Comparison of ENCODE assay signal across 9 mouse cellular contexts in the genomic region with DNA sequence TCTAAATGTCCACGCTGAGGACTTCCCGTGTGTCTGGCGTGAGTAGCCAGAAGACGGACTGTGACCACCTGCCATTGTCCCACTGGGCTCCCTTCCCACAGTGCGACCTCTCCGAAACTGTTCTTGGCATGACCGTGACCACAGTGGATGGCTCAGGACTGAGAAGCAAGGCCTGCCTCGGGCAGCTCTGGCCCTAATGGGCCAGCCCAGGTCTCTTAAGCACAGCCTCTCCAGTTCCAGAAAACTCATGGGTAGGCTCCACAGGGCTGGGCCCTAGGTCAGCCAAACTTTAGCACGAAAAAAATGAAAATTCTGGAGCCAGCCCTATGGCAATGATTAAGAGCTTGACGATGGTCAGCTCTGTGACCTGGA. TPM values are rescaled to one million over a fixed set of nuclear protein-coding genes. Genes with fewer than 3 reads are reported as not detected.
DNase-seq lines count a peak whose midpoint lies in the region; ATAC-seq and TF ChIP-seq lines count a peak whose summit lies in the region.
"Had no signal": no experiment of that assay in that cellular context is flagged by ENCODE, and none has a peak within 500 bp of the region (broad histone marks: within the 10 kb centered on the region; RNA-seq: fewer than 3 reads in every experiment).

No protein-coding gene starts in this region.

- intact Hi-C loops in gastrocnemius, postnatal 14 days (cut with DNase I; ENCODE audit: low total_unique reads): no loop called here
- intact Hi-C loops in gastrocnemius, postnatal 36 days (cut with DNase I): loop anchor here (2.0 kb wide), 1 partner anchor 41 kb away; no protein-coding TSS in a partner anchor

- H3K4me3 ChIP-seq in CH12.LX (replicated peaks in 1 of 3; ENCODE audit: low read depth in 2 of 3, low read length in 2 of 3, poor library complexity in 1 of 3): peak overlapping the region; percentile 19 to 79 (median 36)
- peak overlapping the region; percentile 67 for H3K4me3 ChIP-seq in forebrain, embryonic 11.5 days (ENCODE audit: low read depth, low read length)
- H3K4me3 ChIP-seq in limb, embryonic 15.5 days: peak overlapping the region; percentile 73
- peak overlapping the region; percentile 77 for H3K4me3 ChIP-seq in stomach, embryonic 14.5 days (ENCODE audit: low read depth, low read length)

- in situ Hi-C loops in CH12.LX (cut with MboI; ENCODE audit: low pct_ligation_motif_present, low pct_unique_long_range_greater_than_20kb, low sequenced_read_pairs): no loop called here

- TF ChIP-seq POLR2A in CH12.LX (IDR thresholded peaks at IDR 0.05; ENCODE audit: low read depth, low read length): no peak

- no peak for TF ChIP-seq EP300 in CH12.LX (IDR thresholded peaks at IDR 0.05; ENCODE audit: low read length)

- H3K36me3 ChIP-seq in CH12.LX (replicated peaks in 1 of 2; ENCODE audit: control insufficient read depth in 1 of 2, insufficient read depth in 1 of 2, low read length in 1 of 2): no peaks in the 10 kb centered on the region
- no peaks in the 10 kb centered on the region for H3K36me3 ChIP-seq in forebrain, embryonic 11.5 days (ENCODE audit: control insufficient read depth, insufficient read depth, low read length)
- no peaks in the 10 kb centered on the region for H3K36me3 ChIP-seq in limb, embryonic 15.5 days
- no peaks in the 10 kb centered on the region for H3K36me3 ChIP-seq in stomach, embryonic 14.5 days (ENCODE audit: control insufficient read depth, insufficient read depth, low read length)

- peak; percentile 14 for DNase-seq in gastrocnemius, postnatal 14 days
- no peak for DNase-seq in gastrocnemius, postnatal 36 days
- no peak for DNase-seq in CH12.LX (ENCODE audit: extremely low read depth)
- DNase-seq in forebrain, embryonic 11.5 days (ENCODE audit: low spot score): peak; percentile 55
- no peak for DNase-seq in cerebellum, adult 8-10 months
- DNase-seq in adrenal gland, postnatal 4 days (ENCODE audit: low spot score in 2 of 2): no peak

- no peaks in the 10 kb centered on the region for H3K9me3 ChIP-seq in CH12.LX (replicated peaks; ENCODE audit: low read length)
- no peaks in the 10 kb centered on the region for H3K9me3 ChIP-seq in forebrain, embryonic 11.5 days (ENCODE audit: control insufficient read depth, low read length)
- H3K9me3 ChIP-seq in limb, embryonic 15.5 days: no peaks in the 10 kb centered on the region
- no peaks in the 10 kb centered on the region for H3K9me3 ChIP-seq in stomach, embryonic 14.5 days (ENCODE audit: control insufficient read depth, low read depth, low read length)

- peaks cover 10 to 33% of the 10 kb centered on the region in 2 experiments for H3K4me1 ChIP-seq in CH12.LX (ENCODE audit: control insufficient read depth in 1 of 2, insufficient read depth in 2 of 2)
- H3K4me1 ChIP-seq in forebrain, embryonic 11.5 days (replicated peaks; ENCODE audit: control insufficient read depth, insufficient read depth, low read length): peaks cover 9% of the 10 kb centered on the region; the same call in 1 of the 2 replicates
- H3K4me1 ChIP-seq in limb, embryonic 15.5 days: peaks cover 15% of the 10 kb centered on the region
- peaks cover 12% of the 10 kb centered on the region for H3K4me1 ChIP-seq in stomach, embryonic 14.5 days (ENCODE audit: control insufficient read depth, insufficient read depth, low read length)

- peak overlapping the region; percentile 46 for H3K9ac ChIP-seq in CH12.LX (ENCODE audit: insufficient read depth, low read depth)
- H3K9ac ChIP-seq in forebrain, embryonic 11.5 days (ENCODE audit: low read length): peak overlapping the region; percentile 69
- peak overlapping the region; percentile 71; the same call in 1 of the 2 replicates for H3K9ac ChIP-seq in limb, embryonic 15.5 days
- H3K9ac ChIP-seq in stomach, embryonic 14.5 days (replicated peaks; ENCODE audit: low read depth, low read length): peak overlapping the region; percentile 37

- no peaks in the 10 kb centered on the region for H3K27me3 ChIP-seq in CH12.LX (replicated peaks)
- no peaks in the 10 kb centered on the region for H3K27me3 ChIP-seq in forebrain, embryonic 11.5 days (ENCODE audit: control insufficient read depth, insufficient read depth, low read length)
- H3K27me3 ChIP-seq in limb, embryonic 15.5 days: no peaks in the 10 kb centered on the region
- no peaks in the 10 kb centered on the region for H3K27me3 ChIP-seq in stomach, embryonic 14.5 days (ENCODE audit: control insufficient read depth, insufficient read depth, low read length)

- dilution Hi-C loops in CH12.LX (cut with MboI; ENCODE audit: extremely low pct_ligation_motif_present, extremely low pct_unique_long_range_greater_than_20kb, low sequenced_read_pairs): no loop called here

- 57% methylated on average over 10 of the region's 10 CpGs for WGBS in forebrain, embryonic 11.5 days
- 46% methylated on average over 10 of the region's 10 CpGs for WGBS in limb, embryonic 15.5 days
- 52% methylated on average over 10 of the region's 10 CpGs for WGBS in stomach, embryonic 14.5 days

- TF ChIP-seq RAD21 in CH12.LX (IDR thresholded peaks at IDR 0.05; ENCODE audit: low read depth, low read length): no peak

- H3K4me2 ChIP-seq in CH12.LX (ENCODE audit: insufficient read depth, low read depth, poor library complexity, severe bottlenecking): peak overlapping the region; percentile 54
- peak overlapping the region; percentile 99 for H3K4me2 ChIP-seq in forebrain, embryonic 11.5 days (ENCODE audit: low read depth, low read length, severe bottlenecking)
- peak overlapping the region; percentile 88 for H3K4me2 ChIP-seq in limb, embryonic 15.5 days
- peak overlapping the region; percentile 95 for H3K4me2 ChIP-seq in stomach, embryonic 14.5 days (replicated peaks; ENCODE audit: low read depth, low read length)

- no peak for TF ChIP-seq CTCF in CH12.LX (conservative IDR thresholded peaks at IDR 0.05 in 1 of 2, IDR thresholded peaks at IDR 0.05 in 1 of 2; ENCODE audit: low read depth in 2 of 2, low read length in 2 of 2)

- peak; percentile 79 for ATAC-seq in forebrain, embryonic 11.5 days (replicated peaks; ENCODE audit: low FRiP score)
- peak; percentile 55 for ATAC-seq in limb, embryonic 15.5 days (ENCODE audit: insufficient number of reproducible peaks, low FRiP score, low TSS enrichment, low read depth)
- peak; percentile 80 for ATAC-seq in stomach, embryonic 14.5 days (ENCODE audit: insufficient number of reproducible peaks, insufficient read depth, low FRiP score, low read depth)

- H3K27ac ChIP-seq in CH12.LX (ENCODE audit: insufficient read depth, low read depth): no peak overlapping the region
- H3K27ac ChIP-seq in forebrain, embryonic 11.5 days (ENCODE audit: low read depth, low read length): no peak overlapping the region
- H3K27ac ChIP-seq in limb, embryonic 15.5 days: peak overlapping the region; percentile 80
- no peak overlapping the region for H3K27ac ChIP-seq in stomach, embryonic 14.5 days (ENCODE audit: low read length)

- no peaks in the 10 kb centered on the region for H3K79me2 ChIP-seq in CH12.LX (replicated peaks; ENCODE audit: control insufficient read depth, extremely low read depth, insufficient read depth, poor library complexity, severe bottlenecking)

TF ChIP-seq in CH12.LX, 34 proteins besides CTCF, POLR2A, EP300 and RAD21:
- TF ChIP-seq RCOR1 (conservative IDR thresholded peaks at IDR 0.05; ENCODE audit: low read depth, low read length) (no peak), CHD2 (IDR thresholded peaks at IDR 0.05; ENCODE audit: low read length) (no peak), PAX5 (IDR thresholded peaks at IDR 0.05; ENCODE audit: low read length) (no peak), NELFE (IDR thresholded peaks at IDR 0.05; ENCODE audit: low read depth, low read length) (no peak; the same call in 1 of the 2 replicates), KAT2A (IDR thresholded peaks at IDR 0.05; ENCODE audit: insufficient replicate concordance, low read length) (no peak), IRF4 (IDR thresholded peaks at IDR 0.05; ENCODE audit: low read depth, low read length) (no peak), ELF1 (IDR thresholded peaks at IDR 0.05; ENCODE audit: low read depth, low read length) (no peak), E2F4 (IDR thresholded peaks at IDR 0.05; ENCODE audit: insufficient replicate concordance, low read depth, low read length) (no peak), NRF1 (IDR thresholded peaks at IDR 0.05; ENCODE audit: low read depth, low read length) (no peak), ZKSCAN1 (IDR thresholded peaks at IDR 0.05; ENCODE audit: borderline replicate concordance, low read depth, low read length) (no peak), GABPA (IDR thresholded peaks at IDR 0.05; ENCODE audit: insufficient replicate concordance, low read depth, low read length) (no peak), MXI1 (IDR thresholded peaks at IDR 0.05; ENCODE audit: low read depth, low read length) (no peak)

RNA-seq across cellular contexts. Expression of gene Atf3, which starts 6.1 kb away (rescaled TPM):
- total RNA-seq in gastrocnemius, postnatal 14 days (2021): 10 to 100 TPM in 1 of 2 experiments, 1 to 10 TPM in 1; 4.2 to 12.3 TPM
- total RNA-seq in gastrocnemius, postnatal 36 days (2021): 10 to 100 TPM; 11.9 to 18.8 TPM
- total RNA-seq in CH12.LX (2012; rRNA removed) (13.7 and 32.9 TPM in 2 replicates), CH12.LX (2014; rRNA removed) (39.7 and 41.5 TPM in 2 replicates)
- 25.1 and 28.9 TPM in 2 replicates for polyA plus RNA-seq in CH12.LX (2012; ENCODE audit: insufficient read length, low read depth)
- 2.0 and 2.4 TPM in 2 replicates for polyA plus RNA-seq in forebrain, embryonic 11.5 days (2014; fragmentation: Nextera tagmentation; extraction: Ambion mirVana)
- polyA plus RNA-seq in limb, embryonic 15.5 days (2015; fragmentation: Nextera tagmentation; extraction: Ambion mirVana): 8.2 and 11.4 TPM in 2 replicates
- 2.9 and 3.7 TPM in 2 replicates for polyA plus RNA-seq in stomach, embryonic 14.5 days (2014; fragmentation: Nextera tagmentation; extraction: Ambion mirVana)
- 1 to 10 TPM; 1.8 to 2.3 TPM for total RNA-seq in adrenal gland, postnatal 4 days (2021)

RNA-seq across cellular contexts. Expression of gene Fam71a, which starts 59.3 kb away (rescaled TPM):
- total RNA-seq in gastrocnemius, postnatal 14 days (2021): not detected
- total RNA-seq in gastrocnemius, postnatal 36 days (2021): not detected
- not detected in 2 replicates for total RNA-seq in CH12.LX (2012; rRNA removed)
- total RNA-seq in CH12.LX (2014; rRNA removed): not detected in 2 replicates
- polyA plus RNA-seq in CH12.LX (2012; ENCODE audit: insufficient read length, low read depth): not detected in 2 replicates
- not detected in 2 replicates for polyA plus RNA-seq in forebrain, embryonic 11.5 days (2014; fragmentation: Nextera tagmentation; extraction: Ambion mirVana)
- not detected in 2 replicates for polyA plus RNA-seq in limb, embryonic 15.5 days (2015; fragmentation: Nextera tagmentation; extraction: Ambion mirVana)
- polyA plus RNA-seq in stomach, embryonic 14.5 days (2014; fragmentation: Nextera tagmentation; extraction: Ambion mirVana): not detected in 2 replicates
- not detected for total RNA-seq in adrenal gland, postnatal 4 days (2021)
- polyA plus RNA-seq: large intestine, adult 2 months had no signal

Comparison
In these comparisons a context has a peak if more than half of its experiments do, and no peak if none do; other contexts are left out.
1. DNase-seq: peak in gastrocnemius, postnatal 14 days (single experiment) and forebrain, embryonic 11.5 days (single experiment); none in gastrocnemius, postnatal 36 days (0 of 2), CH12.LX (single experiment), cerebellum, adult 8-10 months (single experiment) and adrenal gland, postnatal 4 days (0 of 2).
2. Peak in every context shown above with its lines, with median percentiles within 50 percentile points of each other: H3K4me2 ChIP-seq, H3K4me3 ChIP-seq, H3K9ac ChIP-seq and ATAC-seq.